Mouse (Mus musculus): ENCODE data around the gene Rad23a.

DNA sequence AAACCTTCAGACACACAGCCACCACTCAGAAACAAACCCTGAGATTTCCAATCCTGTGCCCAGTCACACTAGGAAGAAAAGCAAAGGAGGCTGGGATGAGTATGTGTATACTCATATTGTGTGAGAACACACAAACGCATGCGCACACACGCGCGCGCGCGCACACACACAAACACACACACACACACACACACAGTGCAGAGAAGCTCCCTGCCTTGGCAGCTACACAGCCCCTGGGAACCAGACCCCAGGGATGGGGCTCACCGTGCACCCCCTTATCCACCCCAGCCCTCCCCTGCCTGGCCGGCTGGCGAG is 26.3 kb downstream of the Rad23a start:
- TF ChIP-seq CTCF (IDR thresholded peaks at IDR 0.05; ENCODE audit: low read depth, low read length) (no peak), POLR2A (IDR thresholded peaks at IDR 0.05; ENCODE audit: extremely low read depth, insufficient read depth, low read length) (no peak)
